Mouse (Mus musculus) layer of hippocampus, postnatal 36 days (tissue): ENCODE measurements at regions not wholly inside any gene's neighbourhood (a gene's known extent, or its start where the extent isn't known, plus 50 kb on each side); places are given as distances from the start of the nearest gene placed in this dataset.
A peak's percentile ranks its signal among the peaks of the same experiment; 100 is the strongest.
"Not testable (repeated sequence)": the region's sequence is repeated elsewhere in the genome, so short reads cannot be mapped to it uniquely, and the experiment has no call there.

Experiments
- DNase-seq, 2 experiments: peaks; one replicate each; pipeline ENCODE4 v3.0.0; 2022

DNA sequence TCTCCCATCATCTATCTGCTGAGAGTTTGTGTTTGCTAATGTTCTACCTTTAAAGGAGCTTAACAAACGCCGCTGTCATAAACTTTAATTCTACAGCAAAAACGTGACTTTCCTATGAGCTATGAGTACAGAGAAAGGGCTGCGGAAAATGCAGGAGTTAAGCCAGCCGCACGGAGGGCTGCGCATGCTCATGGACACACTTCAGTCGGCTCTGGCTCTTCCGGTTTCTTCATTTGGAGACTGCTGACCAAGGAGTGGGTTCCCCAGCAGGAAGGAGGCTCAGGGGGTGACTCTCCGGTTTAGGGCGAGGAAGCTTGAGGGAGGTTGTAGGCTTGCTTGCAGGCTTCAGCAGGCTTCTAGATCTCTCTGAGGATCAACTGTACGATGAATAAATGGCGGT is 59.3 kb downstream of the Sox2 start:
- no peak for DNase-seq

DNA sequence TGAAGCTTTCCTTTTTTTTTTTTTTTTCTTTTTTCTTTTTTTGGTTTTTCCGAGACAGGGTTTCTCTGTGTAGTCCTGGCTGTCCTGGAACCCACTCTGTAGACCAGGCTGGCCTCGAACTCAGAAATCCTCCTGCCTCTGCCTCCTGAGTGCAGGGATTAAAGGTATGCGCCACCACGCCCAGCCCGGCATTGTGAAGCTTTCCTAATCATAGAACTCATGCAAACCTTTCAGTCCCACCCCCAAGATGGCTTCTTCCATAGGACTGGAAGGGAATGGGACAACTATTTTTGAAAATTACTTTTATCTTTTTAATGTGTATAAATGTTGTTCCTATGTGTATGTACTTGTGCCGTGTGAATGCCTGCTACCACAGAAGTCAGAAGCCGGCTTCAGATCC is 61.9 kb downstream of the Sox2 start:
- DNase-seq = not testable (repeated sequence)

DNA sequence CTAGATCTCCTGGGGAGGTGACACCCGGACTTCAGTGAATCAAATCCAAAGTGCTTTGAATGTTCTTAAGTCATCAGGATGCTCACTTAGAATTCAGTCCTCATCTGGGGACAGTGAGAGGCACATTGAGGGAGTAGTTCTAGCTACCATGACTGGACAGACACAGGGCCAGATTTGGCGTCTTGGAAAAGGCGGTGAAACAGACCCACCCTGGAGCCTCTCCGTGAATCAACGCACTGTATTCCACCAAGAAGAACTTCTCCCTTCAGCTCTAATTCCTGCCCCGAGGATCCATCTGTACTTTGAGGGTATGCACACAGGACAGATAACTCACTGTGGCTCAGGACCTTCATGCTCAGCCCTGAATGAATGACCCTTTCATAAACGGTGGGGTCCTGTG is 72.3 kb downstream of the Sox2 start:
- DNase-seq = peak in 1 of 2 experiments; percentile 5

DNA sequence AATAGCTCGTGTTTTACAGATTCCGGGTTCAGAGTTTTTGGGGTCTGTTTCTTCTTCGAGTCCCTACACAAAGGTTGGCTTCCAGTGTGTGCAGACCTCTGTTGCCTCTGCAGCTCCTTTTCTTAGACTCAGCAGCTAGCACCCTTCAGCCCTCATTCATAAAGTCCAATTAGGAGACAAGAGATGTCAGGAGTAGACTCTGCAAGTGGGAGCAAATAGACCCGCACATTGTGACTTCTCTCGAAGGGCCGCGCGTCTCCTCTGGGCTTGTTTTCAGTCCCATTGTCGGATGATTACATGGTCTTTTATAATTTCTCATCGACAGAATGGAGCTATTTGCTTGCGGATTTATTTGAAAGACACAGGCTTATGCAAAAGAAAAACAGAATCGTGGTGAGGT is 76.8 kb downstream of the Sox2 start:
- no peak for DNase-seq

DNA sequence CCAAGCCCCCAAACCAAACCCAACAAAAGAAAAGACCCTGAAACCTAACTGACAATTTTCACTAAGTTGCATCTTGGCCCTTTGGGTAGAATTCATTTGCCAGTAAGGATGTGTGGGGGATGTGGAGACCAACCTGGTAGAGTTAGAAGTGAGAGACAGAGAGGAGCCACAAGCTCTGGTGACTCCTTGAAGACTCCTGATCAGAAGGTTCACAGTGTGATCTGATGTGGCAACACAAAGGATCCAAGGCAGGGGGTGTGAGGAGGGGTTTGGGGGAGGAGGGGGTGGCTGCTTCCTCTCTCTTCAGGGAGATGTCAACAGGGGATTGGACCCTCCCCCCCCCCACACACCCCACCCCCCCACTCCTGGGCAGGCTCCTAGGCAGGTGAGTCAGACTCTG is 78.1 kb downstream of the Sox2 start:
- no peak for DNase-seq

DNA sequence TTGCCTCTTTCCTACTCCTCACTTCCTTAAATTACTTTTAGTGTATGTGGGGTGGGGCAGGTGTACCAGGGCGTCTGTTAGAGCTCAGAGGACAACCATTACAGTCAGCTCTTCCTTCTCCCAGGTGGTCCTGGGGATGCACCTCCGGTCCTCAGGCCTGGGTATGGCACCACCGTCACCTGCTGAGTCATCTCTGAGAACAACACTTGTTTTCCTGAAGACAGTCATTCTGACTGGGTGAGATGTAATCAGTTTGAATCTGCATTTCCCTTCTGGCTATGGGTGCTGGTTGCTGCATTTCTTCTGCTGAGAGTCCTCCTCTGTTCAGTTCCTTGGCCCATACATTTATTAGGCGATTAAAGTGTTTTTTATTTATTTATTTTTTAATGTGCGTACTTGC is 84.8 kb downstream of the Sox2 start:
- DNase-seq = no peak

DNA sequence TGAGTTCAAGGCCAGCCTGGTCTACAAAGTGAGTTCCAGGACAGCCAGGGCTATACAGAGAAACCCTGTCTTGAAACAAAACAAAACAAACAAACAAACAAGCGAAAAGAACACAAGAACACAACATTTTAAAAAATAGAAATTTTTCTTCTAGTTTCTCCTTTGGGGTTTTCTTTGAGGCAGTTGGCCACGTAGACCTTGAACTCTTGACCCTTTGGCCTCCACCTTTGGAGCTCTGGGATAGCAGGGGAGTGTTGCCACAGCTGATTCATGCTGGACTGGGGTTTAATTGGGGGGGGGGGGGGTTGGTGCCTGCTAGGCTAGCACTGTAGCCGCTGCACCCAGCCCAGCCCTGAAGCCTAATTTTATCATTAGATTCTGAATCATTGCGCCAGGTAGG is 87.8 kb downstream of the Sox2 start:
- DNase-seq = no peak

DNA sequence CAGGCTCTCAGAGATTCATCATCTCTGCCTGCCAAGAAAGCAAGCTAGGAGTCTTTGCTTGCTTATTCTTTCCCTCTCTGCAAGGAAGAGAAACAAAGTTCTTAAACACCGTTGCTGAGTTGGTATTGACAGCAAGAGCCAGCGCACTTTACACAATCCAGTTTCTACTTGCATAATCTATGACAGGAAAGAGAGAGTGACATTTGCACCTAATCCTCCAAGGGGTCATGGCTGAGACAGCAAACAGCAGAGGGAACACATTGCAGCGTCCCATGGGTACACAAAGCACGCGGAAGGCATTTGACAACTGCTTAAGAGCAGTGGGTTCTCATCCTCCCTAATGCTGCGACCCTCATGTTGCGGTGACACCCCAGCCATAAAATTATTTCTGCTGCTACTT is 88.7 kb downstream of the Sox2 start:
- no peak for DNase-seq

DNA sequence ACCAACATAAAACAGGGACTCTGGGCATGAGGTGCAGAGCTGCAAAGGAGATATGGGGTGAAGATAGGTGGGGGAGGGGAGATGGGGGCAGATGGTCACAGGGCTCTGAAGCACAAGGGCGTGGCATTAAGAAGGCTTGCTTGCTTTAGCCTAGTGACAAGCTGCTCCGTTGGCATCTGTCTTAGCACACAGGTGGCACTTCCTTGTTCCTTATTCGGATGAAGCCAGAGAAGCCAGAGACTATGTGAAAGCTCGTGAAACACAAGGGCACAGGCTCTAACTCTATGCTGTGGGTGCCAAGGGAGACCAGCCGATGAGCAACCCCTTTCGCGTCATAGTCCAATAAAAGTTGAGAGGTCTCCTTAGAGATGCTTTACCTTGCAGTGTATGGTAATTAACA is 89.5 kb downstream of the Sox2 start:
- no peak for DNase-seq

DNA sequence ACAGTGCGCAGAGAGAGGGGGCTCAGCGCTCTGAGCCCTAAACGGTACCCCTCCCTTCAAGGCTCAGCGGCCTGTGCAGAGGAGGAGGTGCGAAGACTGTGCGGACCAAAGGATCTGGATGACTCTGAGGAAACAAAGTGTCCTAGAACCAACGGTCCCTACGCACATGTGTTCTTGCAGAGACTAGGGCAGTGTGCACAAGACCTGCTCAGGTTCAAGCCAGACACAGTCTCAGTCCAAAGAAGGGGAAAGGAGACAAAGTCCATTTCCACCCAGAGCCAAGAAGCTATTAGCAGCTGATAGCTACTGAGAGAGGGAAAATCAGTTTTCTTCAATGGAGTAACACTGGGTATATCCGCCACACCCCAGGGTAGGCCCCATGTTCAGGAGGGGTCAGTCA is 89.9 kb downstream of the Sox2 start:
- no peak for DNase-seq

DNA sequence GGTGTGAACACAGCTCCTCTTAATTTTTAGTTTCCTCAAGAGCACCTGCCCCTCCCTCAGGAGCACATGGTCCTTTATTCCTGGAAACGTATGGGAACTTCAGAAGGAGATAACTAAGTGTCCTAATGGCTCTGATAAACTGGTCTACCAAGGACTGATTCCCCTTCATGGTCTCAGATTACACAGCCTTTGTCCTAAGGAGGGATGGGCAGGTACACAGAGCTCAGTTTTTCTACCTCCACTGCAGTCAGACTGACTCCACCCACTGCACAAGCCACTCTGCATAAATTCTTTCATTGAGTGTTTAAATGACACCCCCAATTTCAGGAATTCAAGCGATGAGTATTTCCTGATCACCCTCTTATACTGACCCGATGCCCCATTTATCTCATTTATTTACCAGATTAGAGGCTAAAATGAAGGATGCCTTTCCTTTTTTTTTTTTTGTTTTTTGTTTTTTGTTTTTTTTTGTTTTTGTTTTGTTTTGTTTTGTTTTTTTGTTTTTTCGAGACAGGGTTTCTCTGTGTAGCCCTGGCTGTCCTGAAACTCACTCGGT is 95.1 kb downstream of the Sox2 start:
- DNase-seq = no peak

DNA sequence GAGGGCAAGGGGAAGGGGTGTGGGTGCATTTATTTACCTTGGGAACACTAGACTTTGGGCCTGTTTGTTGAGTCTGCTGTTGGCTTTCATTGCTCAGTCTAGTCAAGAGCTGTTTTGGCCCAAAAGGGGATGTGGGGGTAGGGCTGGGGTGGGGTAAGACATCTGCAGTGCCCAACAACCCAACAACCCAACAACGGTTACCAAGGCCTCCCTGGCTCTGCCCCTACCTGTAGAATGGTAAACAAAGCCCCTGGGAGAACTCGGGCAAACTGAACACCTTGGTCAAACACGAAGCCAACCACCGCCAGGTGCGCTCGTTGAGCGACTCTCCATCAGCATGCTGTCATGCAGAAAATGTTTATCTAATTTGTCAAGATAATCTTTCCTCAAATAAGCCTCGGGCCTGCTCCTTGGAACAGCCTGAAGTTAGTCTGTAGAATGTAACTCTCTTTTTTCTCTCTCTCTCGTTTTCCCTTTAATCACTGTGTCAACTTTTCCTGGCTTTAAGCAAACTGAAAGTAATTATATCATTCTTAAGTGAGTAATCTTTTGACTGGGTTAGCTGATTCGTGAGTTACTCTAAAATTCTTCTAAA is 97.4 kb downstream of the Sox2 start:
- no peak for DNase-seq

DNA sequence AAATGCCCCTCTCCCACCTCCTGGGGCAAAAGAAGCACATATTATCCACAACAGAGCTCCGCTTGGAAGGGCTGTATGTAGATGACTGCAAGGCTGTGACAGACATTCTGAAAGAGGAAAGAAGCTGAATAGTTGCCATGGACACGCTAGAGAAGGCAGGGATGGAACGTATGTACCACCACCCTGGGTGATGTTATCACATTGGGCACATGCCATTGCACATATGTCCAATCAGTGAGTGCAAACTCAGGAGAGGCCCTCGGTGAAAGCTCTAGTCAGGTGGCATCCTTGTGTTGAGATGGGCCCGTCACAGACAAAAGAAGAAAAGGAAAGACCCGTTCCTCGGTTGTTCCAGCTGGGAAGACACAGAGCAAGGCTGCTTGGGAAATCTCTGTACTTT is 99.8 kb downstream of the Sox2 start:
- DNase-seq = no peak

DNA sequence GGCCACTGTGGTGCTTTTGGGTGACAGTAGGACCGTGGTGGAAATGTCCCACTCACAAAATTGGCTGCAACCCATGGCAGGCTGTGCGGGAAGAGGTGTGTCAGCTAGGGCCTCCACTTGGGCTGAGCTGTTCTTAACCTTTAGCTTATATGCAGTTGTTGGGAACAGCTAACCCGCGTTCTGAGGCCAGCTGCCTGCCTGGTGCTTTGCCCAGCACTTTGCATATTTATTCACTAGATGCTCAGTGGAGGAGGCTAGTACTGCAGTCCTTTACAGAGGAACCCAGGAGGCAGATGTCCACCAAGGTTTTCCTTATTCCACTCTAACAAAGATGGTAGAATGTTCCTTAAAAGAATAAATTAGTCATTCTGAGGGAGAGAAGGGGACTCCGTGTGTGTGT is 101.3 kb downstream of the Sox2 start:
- no peak for DNase-seq

DNA sequence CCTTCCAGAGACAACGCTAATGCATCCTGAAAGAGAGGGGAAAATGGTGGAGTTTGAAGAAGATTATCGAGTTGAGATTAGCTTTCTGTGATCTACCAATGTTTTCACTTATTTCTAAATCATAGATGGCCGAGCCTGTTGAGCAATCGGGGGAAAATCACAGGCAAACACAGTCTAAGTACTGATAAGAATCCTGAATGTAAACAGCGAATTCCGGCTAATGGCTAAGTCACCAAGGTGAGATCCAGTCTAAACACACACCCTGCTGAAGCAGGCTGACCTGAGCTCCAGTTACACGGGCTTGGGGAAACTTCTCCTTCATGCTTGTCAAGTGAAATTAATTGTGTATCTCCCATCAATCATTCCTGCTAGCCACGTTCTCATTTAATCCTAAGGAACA is 103.4 kb downstream of the Sox2 start:
- DNase-seq = no peak

DNA sequence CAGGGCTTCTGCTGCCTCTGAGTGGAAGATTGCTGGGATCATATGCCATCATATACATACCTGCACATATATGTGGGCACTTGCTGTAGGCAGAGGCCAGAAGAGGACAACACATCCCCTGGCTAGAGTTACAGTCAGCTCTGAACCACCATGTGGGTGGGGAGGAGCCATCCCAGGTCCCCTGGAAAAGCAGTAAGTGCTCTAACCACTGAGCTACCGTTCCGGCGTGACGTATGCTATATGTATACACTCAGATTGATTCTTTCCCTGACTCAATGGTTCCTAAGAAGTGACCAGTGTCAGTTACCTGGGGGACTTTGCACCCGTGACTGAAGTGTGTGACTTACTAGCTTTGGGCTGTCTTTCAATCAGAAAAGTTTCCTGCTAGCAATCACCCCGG is 104.6 kb downstream of the Sox2 start:
- no peak for DNase-seq

DNA sequence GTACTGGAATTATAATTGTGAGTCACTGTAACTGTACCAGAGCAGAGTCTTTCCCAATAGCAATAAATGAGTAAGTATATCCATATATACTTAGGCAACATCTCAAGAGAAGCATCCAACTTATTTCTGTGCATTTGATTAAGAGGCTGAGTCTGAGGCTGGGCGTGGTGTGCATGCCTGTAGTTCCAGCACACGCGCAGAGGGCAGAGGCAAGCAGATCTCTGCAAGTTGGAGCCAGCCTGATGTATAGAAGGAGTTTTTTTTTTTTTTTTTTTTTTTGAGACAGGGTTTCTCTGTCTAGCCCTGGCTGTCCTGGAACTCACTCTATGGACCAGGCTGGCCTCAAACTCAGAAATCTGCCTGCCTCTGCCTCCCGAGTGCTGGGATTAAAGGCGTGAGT is 105.1 kb downstream of the Sox2 start:
- not testable (repeated sequence) for DNase-seq

DNA sequence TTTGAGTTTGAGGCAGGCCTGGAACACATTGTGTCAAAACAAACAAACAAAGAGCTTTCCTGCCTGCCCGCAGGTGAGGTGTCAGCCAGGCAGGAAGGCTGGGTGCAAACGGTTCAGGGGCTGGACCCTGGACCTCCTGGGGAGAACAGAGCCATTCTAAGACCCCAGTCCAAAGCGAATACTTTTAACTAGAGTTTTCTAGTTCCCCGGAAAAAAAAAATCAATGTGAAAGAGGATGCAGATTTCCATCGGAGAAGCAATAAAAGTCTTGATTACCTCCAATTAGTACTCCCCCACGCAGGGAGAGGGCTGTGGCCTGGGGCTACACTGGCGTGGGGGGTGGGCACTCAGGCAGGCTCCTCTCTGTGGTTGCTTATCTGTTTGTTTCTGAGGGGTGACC is 106.4 kb downstream of the Sox2 start:
- no peak for DNase-seq

DNA sequence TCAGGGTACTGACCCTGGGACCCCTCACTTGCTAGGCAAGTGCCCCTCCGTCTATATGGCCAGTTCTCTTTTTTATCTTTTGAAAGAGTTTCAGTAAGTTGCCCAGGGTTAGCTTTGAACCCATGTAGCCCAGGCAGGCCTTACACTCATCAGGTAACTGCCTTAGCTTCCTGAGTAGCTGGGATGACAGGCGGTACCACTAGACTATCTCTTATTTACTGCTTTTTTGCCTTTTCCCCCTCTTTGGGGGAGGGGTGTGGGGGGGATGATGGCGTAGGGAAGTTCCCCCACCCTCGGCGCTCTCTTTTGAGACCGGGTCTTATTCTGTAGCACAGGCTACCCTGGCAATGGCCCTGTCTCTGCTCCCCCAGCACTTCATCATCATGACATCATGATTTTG is 106.9 kb downstream of the Sox2 start:
- no peak for DNase-seq

DNA sequence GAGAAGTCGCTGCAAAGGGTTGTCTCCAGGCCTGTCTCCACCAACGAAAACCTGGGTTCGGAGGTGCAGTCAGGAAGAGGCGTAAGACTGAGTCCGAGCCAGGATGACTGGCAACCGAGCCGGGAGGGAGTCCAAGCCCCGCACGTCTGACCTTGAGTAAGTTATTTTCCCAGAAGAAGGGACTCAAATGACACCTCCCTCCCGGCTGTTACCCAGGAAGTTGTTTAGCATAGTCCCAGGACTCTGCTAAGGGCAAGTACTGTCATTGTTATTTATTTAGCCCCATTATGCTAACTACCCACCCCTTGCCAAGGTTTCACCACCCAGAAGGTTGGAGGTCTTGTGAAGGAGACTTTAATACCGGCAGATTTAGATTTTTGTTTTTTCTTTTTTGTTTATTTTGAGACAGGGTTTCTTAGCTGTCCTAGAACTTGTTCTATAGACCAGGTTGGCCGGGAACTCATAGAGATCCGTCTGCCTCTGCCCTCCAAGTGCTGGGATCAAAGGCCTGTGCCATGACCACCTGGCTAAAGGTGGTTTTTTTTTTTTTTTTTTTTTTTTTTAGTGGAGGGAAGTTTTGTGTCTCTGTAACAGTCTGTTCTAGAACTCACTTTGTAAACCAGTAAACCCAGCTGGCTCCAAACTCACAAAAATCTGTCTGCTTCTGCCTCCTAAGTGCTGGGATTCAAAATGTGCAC is 107.8 kb downstream of the Sox2 start:
- no peak for DNase-seq

DNA sequence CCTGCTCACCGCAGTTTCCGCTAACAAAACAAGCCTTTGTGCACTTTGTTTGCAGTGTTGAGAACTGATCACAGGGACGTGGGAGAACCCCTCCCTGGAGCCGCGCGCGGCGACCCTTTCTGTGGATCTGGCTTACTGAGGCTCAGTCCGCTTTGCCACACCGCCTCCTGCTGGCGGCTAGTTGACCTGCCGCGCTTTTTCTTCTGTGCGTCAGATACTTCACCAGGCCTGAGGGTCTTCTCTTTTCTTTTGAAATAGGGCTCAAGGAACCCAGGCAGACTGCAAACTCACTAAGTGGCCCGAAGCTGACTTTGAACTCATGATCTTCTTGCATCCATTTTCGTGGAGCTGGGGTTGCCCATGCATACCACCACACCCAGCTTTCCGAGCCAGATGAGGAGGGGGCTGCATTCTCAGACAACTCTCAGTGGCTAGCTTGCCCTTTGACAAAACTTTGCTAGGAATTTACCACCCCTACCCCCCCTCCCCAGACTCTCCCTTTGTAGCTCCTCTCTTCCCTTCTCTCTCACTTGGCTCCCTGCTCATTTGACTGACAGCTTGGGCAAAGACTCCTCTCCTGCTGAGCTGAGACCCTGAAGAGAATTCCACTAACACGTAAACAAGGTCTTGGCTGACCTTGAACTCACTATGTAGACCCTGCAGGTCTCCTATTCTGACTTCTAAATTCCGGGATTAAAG is 109.9 kb downstream of the Sox2 start:
- no peak for DNase-seq

DNA sequence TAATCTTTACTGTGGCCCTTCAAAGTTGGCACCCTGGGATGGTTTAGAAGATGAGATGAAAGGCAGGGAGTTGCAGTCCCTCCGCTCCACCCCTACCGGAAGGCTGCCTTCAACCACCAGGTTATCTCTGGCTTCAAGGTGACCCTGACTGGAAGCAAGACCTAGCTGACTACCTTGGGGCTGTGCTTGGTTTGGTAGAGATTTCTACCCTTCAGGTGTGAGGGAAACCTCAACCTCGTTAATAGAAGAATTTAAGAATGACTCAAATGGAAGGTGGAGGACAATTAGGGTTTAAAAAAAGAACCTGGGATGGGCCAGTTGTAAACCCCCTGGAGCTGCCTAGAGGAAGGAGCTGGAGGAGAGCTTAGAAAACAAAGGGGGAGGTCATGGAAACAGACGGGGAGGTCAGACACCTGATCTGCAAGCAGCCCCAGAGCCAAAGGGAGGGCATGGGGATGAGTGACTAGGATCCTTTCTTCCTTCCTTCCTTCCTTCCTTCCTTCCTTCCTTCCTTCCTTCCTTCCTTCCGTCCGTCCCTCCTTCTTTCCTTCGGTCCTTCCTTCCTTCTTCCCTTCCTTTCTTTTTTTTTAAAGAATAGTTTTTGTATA is 111.1 kb downstream of the Sox2 start:
- DNase-seq = no peak

DNA sequence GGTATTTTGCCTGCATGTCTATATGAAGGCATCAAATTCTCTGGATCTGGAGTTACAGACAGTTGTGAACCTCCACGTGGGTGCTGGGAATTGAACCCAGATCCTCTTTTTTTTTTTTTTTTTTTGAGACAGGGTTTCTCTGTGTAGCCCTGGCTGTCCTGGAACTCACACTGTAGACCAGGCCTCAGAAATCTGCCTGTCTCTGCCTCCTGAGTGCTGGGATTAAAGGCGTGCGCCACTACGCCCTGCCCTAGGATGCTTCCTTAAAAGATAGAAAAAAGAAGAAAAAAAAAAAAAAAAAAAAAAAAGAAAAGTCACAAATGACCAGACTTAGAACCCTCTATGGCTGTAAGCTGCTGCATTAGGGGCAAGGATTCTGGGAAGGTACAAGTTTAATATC is 111.6 kb downstream of the Sox2 start:
- DNase-seq = no peak

DNA sequence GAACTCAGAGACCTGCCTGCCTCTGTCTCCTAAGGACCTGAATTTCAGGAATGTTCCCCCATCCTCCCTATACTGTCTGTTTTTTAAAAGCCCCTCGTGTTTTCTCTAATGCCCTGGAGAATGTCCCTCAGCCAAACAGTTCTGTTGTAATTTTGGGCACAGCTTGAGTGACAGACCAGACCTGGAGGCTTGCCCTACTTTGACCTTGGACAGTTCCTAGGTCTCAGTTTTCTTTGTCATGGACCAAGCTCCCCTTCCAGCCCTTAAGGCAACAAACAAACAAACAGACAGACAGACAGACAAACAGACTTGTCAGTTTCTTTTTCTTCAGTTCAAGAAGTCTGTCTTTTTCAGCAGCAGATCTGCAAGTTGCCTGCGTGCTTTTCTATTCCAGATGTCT is 114.4 kb downstream of the Sox2 start:
- no peak for DNase-seq
